Mouse (Mus musculus): Measurements from ENCODE around the gene Birc5. TPM values are rescaled to one million over a fixed set of nuclear protein-coding genes. Genes with fewer than 3 reads are reported as not detected.

The Birc5 gene
- polyA plus RNA-seq, 1 experiment from 2014 or later = 407 TPM

GRCm38 (mm10) chr11:117874419-117874818 lies 25.4 kb downstream of the Birc5 start:
- H3K4me3 ChIP-seq (replicated peaks) = no peak overlapping the region
- ATAC-seq (ENCODE audit: low read depth) = no peak
- 46% methylated on average over 4 of the region's 4 CpGs for WGBS (ENCODE audit: insufficient replicate concordance)
- no peaks in the 10 kb centered on the region for H3K36me3 ChIP-seq
- peaks cover 34% of the 10 kb centered on the region for H3K27me3 ChIP-seq
- H3K9ac ChIP-seq = no peak overlapping the region
- H3K9me3 ChIP-seq (replicated peaks) = no peaks in the 10 kb centered on the region
- H3K27ac ChIP-seq = no peak overlapping the region
- no peak overlapping the region for H3K4me2 ChIP-seq
- peaks cover 56% of the 10 kb centered on the region for H3K4me1 ChIP-seq (replicated peaks)
- no peak for DNase-seq

DNA sequence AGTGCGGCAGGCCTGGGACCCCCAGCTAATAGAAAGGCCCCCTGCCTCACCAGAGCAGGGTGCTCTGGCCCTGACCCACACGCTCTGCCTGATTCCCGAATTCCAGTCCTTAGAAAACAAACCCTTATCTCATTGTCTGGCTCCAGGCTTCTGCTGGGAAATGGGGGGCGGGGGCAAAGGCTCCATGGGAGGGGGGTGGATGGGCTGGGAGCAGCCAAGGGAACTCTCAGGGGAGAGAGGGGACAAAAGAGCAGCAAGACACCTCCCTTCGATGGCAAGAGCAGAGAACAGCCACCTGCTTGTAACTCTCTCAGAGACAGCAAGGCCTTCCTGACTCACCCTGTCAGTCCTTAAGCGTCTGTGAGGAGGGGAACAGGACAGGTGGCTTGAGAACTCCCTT lies 26.6 kb downstream of the Birc5 start:
- H3K27me3 ChIP-seq = peaks cover 34% of the 10 kb centered on the region
- no peaks in the 10 kb centered on the region for H3K9me3 ChIP-seq (replicated peaks)
- ATAC-seq (ENCODE audit: low read depth) (no peak), DNase-seq (no peak)
- no peak overlapping the region for H3K4me3 ChIP-seq (replicated peaks)
- H3K27ac ChIP-seq = no peak overlapping the region
- H3K36me3 ChIP-seq = no peaks in the 10 kb centered on the region
- H3K9ac ChIP-seq = no peak overlapping the region
- 47% methylated on average over 6 of the region's 6 CpGs for WGBS (ENCODE audit: insufficient replicate concordance)
- H3K4me2 ChIP-seq = no peak overlapping the region
- peaks cover 60% of the 10 kb centered on the region for H3K4me1 ChIP-seq (replicated peaks)

DNA sequence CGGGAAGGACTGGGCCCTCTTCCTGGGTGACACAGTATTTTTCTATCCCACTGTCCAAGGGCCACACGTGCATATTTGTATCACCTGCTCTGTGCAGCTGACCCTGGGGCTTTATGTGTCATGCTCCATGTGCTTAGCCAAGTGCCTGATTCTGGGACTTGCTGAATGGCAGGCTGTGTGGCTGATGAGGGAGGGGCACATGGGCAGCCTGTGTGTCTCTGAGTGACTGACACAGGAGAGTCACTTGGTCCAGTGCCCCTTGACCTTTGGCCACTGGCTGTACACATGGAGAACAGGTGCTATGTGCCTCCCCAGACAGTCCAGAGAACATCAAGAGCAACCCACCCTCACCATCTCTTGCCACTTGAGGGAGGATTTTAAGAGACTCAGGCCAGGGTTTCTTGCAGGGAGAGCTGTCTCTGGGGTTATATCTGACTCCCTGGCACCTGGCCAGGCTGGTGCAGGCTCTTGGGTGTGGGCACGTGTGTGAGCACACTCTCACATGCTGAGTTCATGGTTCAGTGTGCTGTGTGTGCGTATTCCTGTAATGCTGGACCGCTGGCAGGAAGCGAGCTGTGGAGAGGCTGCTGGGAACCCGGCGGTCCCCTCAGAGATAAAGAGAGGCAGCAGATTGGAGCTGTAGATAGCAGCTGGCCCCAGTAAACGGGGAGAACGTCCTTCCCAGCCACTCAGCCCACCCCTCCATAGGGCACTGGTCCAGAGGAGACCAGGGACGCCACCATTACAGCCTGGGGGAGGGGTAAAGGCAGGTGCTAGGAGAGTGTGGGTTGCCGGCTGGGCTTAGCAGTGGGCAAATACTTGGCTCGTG lies 29.1 kb downstream of the Birc5 start:
- no peak overlapping the region for H3K4me3 ChIP-seq (replicated peaks)
- H3K36me3 ChIP-seq = no peaks in the 10 kb centered on the region
- H3K4me2 ChIP-seq = peak overlapping the region; percentile 41
- peak; percentile 26; the same call in 1 of the 2 replicates for ATAC-seq (ENCODE audit: low read depth)
- peaks cover 55% of the 10 kb centered on the region for H3K4me1 ChIP-seq (replicated peaks)
- H3K9me3 ChIP-seq (replicated peaks) = no peaks in the 10 kb centered on the region
- peak overlapping the region; percentile 66 for H3K27ac ChIP-seq
- H3K9ac ChIP-seq = peak overlapping the region; percentile 26; the same call in 1 of the 2 replicates
- WGBS (ENCODE audit: insufficient replicate concordance) = 6% methylated on average over 13 of the region's 13 CpGs
- DNase-seq = no peak
- peaks cover 10% of the 10 kb centered on the region for H3K27me3 ChIP-seq

- H3K4me3 ChIP-seq (replicated peaks) = no peak overlapping the region
- peak overlapping the region; percentile 66 for H3K27ac ChIP-seq
- 0 out of 2 replicates have a peak, but pooled peaks cover 3% of the 10 kb centered on the region for H3K27me3 ChIP-seq
- WGBS (ENCODE audit: insufficient replicate concordance) = 12% methylated on average over 8 of the region's 8 CpGs
- no peaks in the 10 kb centered on the region for H3K36me3 ChIP-seq
- ATAC-seq (ENCODE audit: low read depth) (no peak), DNase-seq (no peak)
- H3K9me3 ChIP-seq (replicated peaks) = no peaks in the 10 kb centered on the region
- H3K4me2 ChIP-seq = peak overlapping the region; percentile 41
- H3K4me1 ChIP-seq (replicated peaks) = peaks cover 51% of the 10 kb centered on the region
- no peak overlapping the region for H3K9ac ChIP-seq
These were observed 29.8 kb downstream of the Birc5 start for GRCm38 (mm10) chr11:117878892-117879291.

- no peak overlapping the region for H3K9ac ChIP-seq
- 0 out of 2 replicates have a peak, but pooled peaks cover 3% of the 10 kb centered on the region for H3K27me3 ChIP-seq
- no peak overlapping the region for H3K4me3 ChIP-seq (replicated peaks)
- H3K4me1 ChIP-seq (replicated peaks) = peaks cover 51% of the 10 kb centered on the region
- no peak for ATAC-seq (ENCODE audit: low read depth)
- no peak overlapping the region for H3K4me2 ChIP-seq
- H3K27ac ChIP-seq = peak overlapping the region; percentile 66
- no peaks in the 10 kb centered on the region for H3K9me3 ChIP-seq (replicated peaks)
- DNase-seq = no peak
- no peaks in the 10 kb centered on the region for H3K36me3 ChIP-seq
- WGBS (ENCODE audit: insufficient replicate concordance) = 65% methylated on average over 6 of the region's 6 CpGs
These were observed 30.6 kb downstream of the Birc5 start for GRCm38 (mm10) chr11:117879676-117880075.

DNA sequence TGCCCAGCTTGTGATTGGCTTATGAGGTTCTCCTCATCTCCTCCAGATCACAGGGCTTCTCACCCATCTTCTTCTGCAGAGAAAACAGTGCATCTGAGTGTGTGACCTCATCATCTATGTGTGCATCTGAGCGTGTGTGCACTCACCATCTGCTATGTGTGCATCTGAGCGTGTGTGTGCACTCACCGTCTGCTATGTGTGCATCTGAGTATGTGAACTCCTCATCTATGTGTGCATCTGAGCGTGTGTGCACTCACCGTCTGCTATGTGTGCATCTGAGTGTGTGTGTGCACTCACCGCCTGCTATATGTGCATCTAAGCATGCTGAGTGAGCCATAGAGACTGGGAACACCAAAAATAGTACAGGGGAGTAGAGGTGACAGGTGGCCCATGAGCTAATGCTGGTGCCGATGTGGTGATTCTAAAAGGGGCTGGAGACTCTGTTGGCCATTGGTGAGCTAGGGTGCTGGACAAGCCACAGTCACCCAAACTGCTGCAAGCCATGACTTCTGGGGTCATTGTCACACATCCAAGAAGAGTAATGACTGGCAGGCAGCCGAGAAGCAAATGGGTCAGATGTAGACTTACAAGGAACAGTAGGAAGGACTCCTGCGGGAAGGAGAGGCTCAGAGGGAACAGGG lies 31.4 kb downstream of the Birc5 start:
- ATAC-seq (ENCODE audit: low read depth) (no peak), DNase-seq (no peak)
- 76% methylated on average over 9 of the region's 9 CpGs for WGBS (ENCODE audit: insufficient replicate concordance)
- Histone ChIP-seq H3K9ac (no peak overlapping the region), H3K27me3 (0 out of 2 replicates have a peak, but pooled peaks cover 3% of the 10 kb centered on the region), H3K4me1 (replicated peaks) (peaks cover 46% of the 10 kb centered on the region), H3K27ac (peak overlapping the region; percentile 32; the same call in 1 of the 2 replicates), H3K4me3 (replicated peaks) (no peak overlapping the region), H3K4me2 (no peak overlapping the region), H3K9me3 (replicated peaks) (no peaks in the 10 kb centered on the region), H3K36me3 (no peaks in the 10 kb centered on the region)

DNA sequence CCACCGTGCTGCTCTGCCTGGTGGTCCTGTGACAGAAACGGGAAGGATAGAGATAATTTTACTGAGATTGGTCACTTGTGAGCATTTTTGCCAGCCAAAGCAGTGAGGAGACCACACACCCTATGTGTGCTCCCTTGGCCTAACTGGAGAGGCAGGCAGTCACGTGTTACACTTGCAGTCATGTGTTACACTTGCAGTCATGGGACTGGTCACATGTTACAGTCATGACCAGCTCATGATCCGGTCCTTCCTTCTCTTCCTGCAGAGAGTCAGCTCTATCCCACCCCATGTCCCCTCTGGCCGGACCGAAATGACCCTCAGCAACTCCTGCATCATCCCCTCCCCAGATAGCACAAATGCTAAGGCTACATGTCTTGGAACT lies 31.9 kb downstream of the Birc5 start:
- Histone ChIP-seq H3K27ac (peak overlapping the region; percentile 32; the same call in 1 of the 2 replicates), H3K9me3 (replicated peaks) (no peaks in the 10 kb centered on the region), H3K36me3 (no peaks in the 10 kb centered on the region), H3K9ac (no peak overlapping the region), H3K27me3 (0 out of 2 replicates have a peak, but pooled peaks cover 3% of the 10 kb centered on the region), H3K4me2 (no peak overlapping the region), H3K4me1 (replicated peaks) (peaks cover 48% of the 10 kb centered on the region), H3K4me3 (replicated peaks) (no peak overlapping the region)
- ATAC-seq (ENCODE audit: low read depth) (no peak), DNase-seq (no peak)
- WGBS (ENCODE audit: insufficient replicate concordance) = 47% methylated on average over 6 of the region's 6 CpGs

DNA sequence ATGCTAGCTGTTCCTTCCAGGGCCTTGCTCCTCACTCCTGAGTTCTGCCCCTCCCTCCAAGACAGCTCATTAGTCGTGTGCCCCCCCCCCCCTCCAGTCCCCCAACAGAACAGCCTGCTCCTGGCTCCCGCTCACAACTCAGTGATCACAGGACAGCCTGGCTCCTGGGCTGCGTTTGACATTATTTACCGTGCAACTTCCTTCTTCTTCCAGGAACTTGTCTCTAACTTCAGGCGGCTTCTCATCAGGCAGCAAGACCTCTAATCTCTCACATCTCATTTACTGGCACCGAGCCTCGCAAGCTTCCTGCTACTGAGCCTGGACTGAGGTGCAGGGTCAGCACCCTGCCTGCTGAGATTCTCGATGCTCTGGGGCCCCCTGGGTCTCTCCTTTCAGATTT lies 32.7 kb downstream of the Birc5 start:
- Histone ChIP-seq H3K4me3 (replicated peaks) (no peak overlapping the region), H3K36me3 (no peaks in the 10 kb centered on the region), H3K4me1 (replicated peaks) (peaks cover 53% of the 10 kb centered on the region), H3K4me2 (no peak overlapping the region), H3K9ac (no peak overlapping the region), H3K27ac (peak overlapping the region; percentile 64), H3K27me3 (0 out of 2 replicates have a peak, but pooled peaks cover 3% of the 10 kb centered on the region), H3K9me3 (replicated peaks) (no peaks in the 10 kb centered on the region)
- DNase-seq (no peak), ATAC-seq (ENCODE audit: low read depth) (no peak)
- WGBS (ENCODE audit: insufficient replicate concordance) = 8% methylated on average over 7 of the region's 8 CpGs

DNA sequence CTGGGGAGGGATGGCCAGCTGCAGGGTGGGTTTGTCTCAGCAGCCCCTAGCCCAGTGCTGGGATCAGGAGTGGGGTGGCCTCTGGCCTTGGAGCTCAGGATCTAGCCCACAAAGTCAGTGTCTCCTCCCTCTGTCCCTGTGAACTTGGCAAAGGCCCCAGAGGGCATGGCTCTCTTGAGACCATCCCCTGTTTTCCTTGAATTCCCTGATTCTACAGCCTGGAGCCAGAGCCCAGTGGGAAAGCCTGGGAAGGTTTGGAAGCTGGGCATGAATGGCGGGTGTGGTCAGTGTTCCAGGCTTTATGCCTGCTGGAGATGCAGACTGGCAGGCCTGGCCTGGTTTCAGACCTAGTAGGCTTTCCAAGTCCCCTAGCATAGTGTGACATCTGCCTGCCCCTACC lies 33.2 kb downstream of the Birc5 start:
- no peak for ATAC-seq (ENCODE audit: low read depth)
- Histone ChIP-seq H3K4me2 (no peak overlapping the region), H3K4me3 (replicated peaks) (no peak overlapping the region), H3K36me3 (no peaks in the 10 kb centered on the region), H3K27me3 (0 out of 2 replicates have a peak, but pooled peaks cover 3% of the 10 kb centered on the region), H3K27ac (peak overlapping the region; percentile 64), H3K4me1 (replicated peaks) (peaks cover 50% of the 10 kb centered on the region), H3K9ac (no peak overlapping the region), H3K9me3 (replicated peaks) (no peaks in the 10 kb centered on the region)
- WGBS (ENCODE audit: insufficient replicate concordance) = 69% methylated on average over 1 of the region's 1 CpGs
- DNase-seq = no peak

DNA sequence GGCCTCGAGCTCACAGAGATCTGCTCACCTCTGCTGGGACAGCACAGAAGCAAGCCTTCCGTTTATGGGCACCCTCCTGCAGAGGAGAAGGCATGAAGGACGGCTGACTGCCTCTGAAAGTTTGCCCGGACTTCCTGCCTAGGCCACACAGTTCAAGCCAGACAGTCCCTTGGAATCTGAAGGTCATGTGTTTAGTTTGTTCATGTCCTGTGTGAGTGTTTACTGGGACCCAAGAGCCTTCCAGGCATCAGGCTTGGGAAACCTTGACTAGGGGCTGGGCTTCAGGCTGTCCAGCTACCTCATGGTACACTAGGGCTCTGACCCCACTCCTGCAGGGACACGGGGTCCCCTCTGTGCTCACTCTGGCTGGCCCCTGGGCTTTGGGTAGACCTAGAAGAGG lies 36.9 kb downstream of the Birc5 start:
- WGBS (ENCODE audit: insufficient replicate concordance) = 21% methylated on average over 5 of the region's 5 CpGs
- Histone ChIP-seq H3K27ac (peak overlapping the region; percentile 29; the same call in 1 of the 2 replicates), H3K4me1 (replicated peaks) (peaks cover 51% of the 10 kb centered on the region), H3K27me3 (peaks cover 32% of the 10 kb centered on the region), H3K9me3 (replicated peaks) (no peaks in the 10 kb centered on the region), H3K9ac (no peak overlapping the region), H3K4me3 (replicated peaks) (no peak overlapping the region), H3K4me2 (no peak overlapping the region), H3K36me3 (no peaks in the 10 kb centered on the region)
- ATAC-seq (ENCODE audit: low read depth) (no peak), DNase-seq (no peak)

DNA sequence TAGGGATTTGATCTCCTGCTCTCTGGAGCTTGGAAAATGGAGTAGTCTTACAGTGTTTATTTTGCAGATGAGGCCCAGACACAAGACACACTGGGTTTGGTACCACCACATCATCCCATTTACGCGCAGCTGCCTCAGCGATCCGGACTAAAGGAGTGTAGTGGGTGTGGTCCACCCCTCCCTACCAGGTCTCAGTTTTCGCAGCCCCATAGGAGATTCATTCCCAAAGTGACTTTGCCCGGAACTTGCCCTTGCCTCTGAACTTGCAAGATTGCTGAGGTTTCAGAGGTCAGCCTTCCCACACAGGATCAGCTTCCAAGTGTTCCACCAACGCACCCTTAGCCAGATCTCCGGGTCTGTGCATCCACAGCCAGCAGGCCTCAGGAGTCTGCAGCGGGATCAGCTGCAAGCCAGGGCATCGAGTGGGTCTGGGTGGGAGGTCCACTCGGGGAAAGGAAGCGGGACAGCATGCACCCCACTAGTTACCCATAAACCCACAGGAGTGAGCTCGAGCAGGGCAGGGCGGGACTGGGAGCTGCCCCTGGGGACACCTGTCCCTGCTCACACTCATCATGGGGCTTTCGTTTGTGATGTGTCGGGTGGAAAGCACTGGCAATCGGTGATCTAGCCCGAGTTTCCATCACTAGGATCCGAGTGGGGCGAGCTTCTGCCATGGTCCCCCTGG lies 39.3 kb downstream of the Birc5 start:
- H3K4me2 ChIP-seq = no peak overlapping the region
- ATAC-seq (ENCODE audit: low read depth) = no peak
- H3K9ac ChIP-seq = peak overlapping the region; percentile 1; the same call in 1 of the 2 replicates
- peaks cover 40% of the 10 kb centered on the region for H3K27me3 ChIP-seq
- H3K4me3 ChIP-seq (replicated peaks) = no peak overlapping the region
- WGBS (ENCODE audit: insufficient replicate concordance) = 55% methylated on average over 20 of the region's 20 CpGs
- H3K36me3 ChIP-seq = no peaks in the 10 kb centered on the region
- no peak for DNase-seq
- peaks cover 40% of the 10 kb centered on the region for H3K4me1 ChIP-seq (replicated peaks)
- no peaks in the 10 kb centered on the region for H3K9me3 ChIP-seq (replicated peaks)
- H3K27ac ChIP-seq = no peak overlapping the region
